Mouse (Mus musculus) adrenal gland, postnatal 14 days (tissue): Measurements from ENCODE around the gene Canx. TPM values are rescaled to one million over a fixed set of nuclear protein-coding genes. Genes with fewer than 3 reads are reported as not detected.
"Not testable (repeated sequence)": the region's sequence is repeated elsewhere in the genome, so short reads cannot be mapped to it uniquely, and the experiment has no call there.

Experiments
- DNase-seq: peaks from one replicate; pipeline ENCODE4 v3.0.0; 2021; ENCODE audit warnings: mixed read lengths
- total RNA-seq: library from RNA; stranded (reverse); gene quantifications from 2 replicates; pipeline ENCODE4 v1.2.3, GENCODE M21; 2021

Canx gene
- total RNA-seq, 1 experiment from 2014 or later = 347 TPM

GRCm38 (mm10) chr11:50333181-50333580 is 7.7 kb upstream of the Canx start:
- DNase-seq = peak; percentile 46

GRCm38 (mm10) chr11:50329378-50329777 is 3.9 kb upstream of the Canx start:
- no peak for DNase-seq

GRCm38 (mm10) chr11:50328075-50328625 is 2.7 kb upstream of the Canx start:
- DNase-seq = no peak

DNA sequence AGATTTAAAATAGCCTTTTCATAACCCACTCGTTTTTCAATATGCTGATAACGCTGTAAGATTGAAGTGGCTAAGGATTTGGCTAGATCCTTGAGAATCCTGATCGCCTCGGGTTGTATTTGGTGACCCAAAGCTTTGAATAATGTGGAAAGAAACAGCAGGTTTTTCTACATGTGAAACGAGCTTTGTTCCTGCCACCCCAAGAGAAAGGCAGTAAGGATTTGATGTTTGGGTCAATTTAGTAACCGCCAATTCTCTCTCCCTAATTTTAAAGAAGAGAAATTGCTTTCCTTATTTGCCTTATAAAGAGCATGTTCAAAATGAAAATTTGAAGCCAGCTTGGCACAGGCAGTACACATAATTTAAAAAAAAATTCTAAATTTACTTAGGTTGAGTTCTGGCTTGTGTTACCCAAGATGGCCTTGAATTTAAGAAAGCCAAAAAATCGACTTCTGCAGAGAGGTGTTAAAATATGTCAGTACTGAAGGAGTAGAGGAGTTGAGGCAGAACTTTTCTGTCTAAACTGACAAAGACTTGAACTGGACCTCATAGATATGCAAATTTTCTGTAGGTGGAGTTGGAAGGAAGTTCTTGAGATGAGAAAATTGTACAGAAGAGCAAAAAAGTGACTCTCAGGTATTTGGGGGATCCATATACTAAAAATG is 961 bp upstream of the Canx start:
- no peak for DNase-seq

GRCm38 (mm10) chr11:50324751-50325471 is 562 bp downstream of the Canx start:
- no peak for DNase-seq

GRCm38 (mm10) chr11:50323843-50324242 is 1.6 kb downstream of the Canx start:
- DNase-seq = no peak

- no peak for DNase-seq
Measured at GRCm38 (mm10) chr11:50322345-50322744, 3.1 kb downstream of the Canx start.

DNA sequence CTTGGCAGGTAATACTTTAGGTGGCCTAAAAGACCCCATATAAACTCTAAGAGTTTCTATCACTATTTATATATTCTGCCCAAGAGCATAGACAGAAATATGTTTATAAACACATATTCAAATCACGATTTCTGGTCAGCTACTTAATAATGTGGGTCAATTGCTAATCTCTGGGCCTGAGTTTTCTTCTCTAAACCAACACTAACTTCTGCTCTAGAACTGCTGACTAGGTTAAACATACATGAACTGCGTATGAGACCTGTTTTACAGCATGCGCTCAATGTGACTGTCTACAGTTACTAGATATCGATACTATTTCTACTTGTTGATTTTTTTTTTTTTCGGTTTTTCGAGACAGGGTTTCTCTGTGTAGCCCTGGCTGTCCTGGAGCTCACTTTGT is 4.2 kb downstream of the Canx start:
- no peak for DNase-seq

- not testable (repeated sequence) for DNase-seq
Measured at GRCm38 (mm10) chr11:50319343-50319742, 6.1 kb downstream of the Canx start.

GRCm38 (mm10) chr11:50312803-50313202 is 12.7 kb downstream of the Canx start:
- DNase-seq = no peak

DNA sequence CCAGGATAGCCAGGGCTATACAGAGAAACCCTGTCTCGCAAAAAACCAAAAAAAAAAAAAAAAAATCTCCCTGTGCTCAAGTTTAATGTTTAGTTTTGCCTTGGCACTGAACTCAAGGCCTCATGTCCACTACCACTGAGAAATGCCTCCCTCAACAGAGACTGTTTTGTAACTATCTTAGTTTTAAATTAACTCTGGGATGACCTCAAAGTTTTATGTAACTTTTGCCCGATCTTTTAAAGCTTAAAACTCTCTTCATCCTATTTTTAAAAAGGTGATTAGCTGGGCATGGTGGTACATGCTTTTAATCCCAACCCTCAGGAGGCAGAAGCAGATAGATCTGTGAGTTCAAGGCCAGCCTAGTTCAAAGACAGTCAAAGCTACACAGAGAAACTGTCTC is 22.1 kb downstream of the Canx start:
- DNase-seq = no peak

DNA sequence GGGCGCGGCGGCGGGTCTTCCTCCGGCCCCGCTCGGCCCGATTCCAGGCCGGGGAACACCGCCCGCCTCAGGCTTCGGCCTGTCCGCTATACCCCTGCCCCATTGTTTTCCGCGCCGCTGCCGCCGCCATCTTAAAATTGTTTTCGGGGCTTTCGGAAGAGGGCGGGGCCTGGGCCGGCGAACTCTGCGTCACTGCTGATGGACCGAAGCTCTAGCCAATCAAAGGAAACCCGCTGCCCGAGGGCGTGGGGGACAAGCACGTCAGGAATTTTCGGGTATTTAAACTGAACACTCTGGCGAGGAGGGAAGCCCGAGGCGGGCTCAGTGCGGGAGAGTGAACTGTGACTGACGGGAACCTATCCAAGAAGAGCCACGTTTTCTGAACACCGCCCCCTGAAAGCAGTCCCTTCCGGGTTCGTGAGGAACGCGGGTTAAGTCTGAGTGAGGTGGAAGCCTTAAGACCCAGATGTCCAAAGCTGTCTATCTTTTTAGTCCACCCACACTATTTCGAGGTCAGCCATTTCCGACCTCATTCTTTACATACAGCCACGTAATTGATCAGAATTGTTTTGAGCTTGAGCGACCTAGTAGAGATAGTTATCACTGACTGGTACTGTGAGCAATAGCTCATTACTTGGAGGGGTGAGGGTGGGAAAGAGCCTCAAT is 33.1 kb downstream of the Canx start, which contains the start of gene Maml1:
TSS of gene Maml1 (minus strand) at position 122 of the 666 bp plus-strand sequence.
- DNase-seq = peak; percentile 98

GRCm38 (mm10) chr11:50291321-50292165 is 33.9 kb downstream of the Canx start:
- DNase-seq = peak; percentile 79

GRCm38 (mm10) chr11:50290486-50291225 is 34.8 kb downstream of the Canx start:
- DNase-seq = peak; percentile 34

DNA sequence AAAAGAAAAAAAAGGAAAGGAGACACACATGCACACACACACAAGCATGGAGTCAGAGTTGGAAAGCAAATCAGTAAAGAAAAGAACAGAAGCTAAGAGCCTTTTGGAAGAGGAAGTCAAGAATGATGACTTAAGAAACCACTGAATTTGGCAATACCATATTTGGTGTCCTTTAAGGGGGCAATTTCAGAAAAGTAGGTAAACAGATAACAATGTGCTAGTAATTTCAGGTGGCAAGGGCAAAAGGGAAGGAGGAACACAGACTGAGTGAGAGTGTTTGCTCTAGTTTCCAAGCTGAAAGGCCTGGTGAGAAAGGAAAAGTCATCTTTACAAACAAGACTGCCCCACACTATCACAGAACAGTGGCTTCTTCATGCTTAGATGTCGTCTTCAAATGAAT is 39.0 kb downstream of the Canx start:
- no peak for DNase-seq

DNA sequence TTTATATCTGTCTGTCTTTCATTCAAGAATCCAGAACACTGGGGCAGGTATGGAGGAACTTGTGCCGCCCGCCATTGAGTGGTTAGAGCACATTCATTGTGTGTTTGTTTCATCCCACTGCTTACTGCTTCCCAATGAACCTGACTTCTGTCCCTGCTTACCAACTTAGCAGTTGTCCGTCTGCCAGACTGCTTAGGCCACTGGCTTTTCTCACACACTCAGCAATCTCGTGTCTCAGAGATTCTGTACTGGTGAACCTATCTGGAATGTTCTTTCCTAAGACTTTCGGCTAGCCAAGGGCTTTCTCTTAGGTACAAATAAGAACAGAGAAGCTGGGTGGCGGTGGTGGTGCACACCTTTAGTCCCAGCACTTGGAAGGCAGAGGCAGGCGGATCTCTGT is 39.8 kb downstream of the Canx start:
- no peak for DNase-seq

GRCm38 (mm10) chr11:50285263-50285662 is 40.2 kb downstream of the Canx start:
- no peak for DNase-seq

DNA sequence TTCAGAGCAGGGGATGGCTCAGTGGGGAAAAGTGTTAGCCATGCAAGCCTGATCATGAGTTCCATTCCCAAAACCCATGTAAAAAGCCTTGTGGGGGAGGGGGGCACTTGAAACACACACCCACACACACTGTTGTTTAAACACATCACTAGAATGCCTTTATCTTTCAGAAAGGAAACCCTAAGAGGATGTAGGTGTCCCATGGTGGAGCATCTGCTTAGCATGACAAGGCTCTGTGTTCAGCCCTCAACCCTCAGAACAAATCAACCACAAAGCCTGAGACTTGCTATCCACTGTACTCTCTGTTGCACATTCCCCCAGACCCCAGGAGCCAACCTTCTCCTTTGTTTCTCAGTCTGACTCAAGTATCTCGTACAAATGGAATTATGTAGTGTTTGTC is 45.4 kb downstream of the Canx start:
- no peak for DNase-seq

- no peak for DNase-seq
Measured at GRCm38 (mm10) chr11:50279005-50279404, 46.5 kb downstream of the Canx start.

GRCm38 (mm10) chr11:50277706-50278105 is 47.8 kb downstream of the Canx start:
- DNase-seq = no peak

DNA sequence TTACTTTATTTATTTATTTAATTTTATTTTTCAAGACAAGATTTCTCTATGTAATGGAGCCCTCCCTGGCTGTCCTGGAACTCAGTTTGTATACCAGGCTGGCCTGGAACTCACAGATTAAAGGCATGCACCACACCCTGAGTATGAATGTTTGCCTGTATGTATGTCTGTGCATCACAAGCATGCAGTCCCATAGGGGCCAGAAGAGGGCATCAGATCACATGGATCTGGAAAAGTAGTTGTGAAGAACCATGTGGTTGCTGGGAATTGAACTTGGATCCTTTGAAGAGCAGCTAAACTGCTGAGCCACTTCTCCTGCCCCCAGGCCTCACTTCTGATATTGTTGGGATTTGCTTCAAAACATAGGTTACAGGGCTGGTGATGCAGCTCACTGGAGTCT is 48.4 kb downstream of the Canx start:
- DNase-seq = no peak
